Mouse (Mus musculus): ENCODE results near the gene Ccdc34. TPM values are rescaled to one million over a fixed set of nuclear protein-coding genes. Genes with fewer than 3 reads are reported as not detected.

Gene Ccdc34
- total RNA-seq, 2 experiments from 2014 or later: 2.5 to 3.4 TPM

DNA sequence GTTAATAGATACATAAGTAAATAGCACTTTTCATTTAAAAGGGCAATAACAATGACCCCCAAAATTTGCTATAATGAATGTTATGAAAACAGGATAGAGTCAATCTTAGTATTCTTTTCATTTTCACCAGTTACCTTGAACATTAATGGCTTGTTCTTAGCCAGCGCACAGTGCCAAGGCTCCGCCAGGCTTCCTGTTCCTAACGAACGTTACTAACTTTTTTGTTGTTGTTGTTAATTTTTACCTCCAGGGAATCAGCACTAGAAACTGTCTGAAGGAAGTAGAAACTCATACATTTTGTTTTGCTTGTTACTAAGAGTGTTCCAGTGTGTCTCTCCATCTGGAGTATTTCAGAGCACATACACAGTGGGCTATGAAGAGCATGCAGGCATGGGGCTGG lies 184.2 kb downstream of the Ccdc34 start:
- DNase-seq: no peak
- intact Hi-C loops (cut with DNase I): no loop called here

DNA sequence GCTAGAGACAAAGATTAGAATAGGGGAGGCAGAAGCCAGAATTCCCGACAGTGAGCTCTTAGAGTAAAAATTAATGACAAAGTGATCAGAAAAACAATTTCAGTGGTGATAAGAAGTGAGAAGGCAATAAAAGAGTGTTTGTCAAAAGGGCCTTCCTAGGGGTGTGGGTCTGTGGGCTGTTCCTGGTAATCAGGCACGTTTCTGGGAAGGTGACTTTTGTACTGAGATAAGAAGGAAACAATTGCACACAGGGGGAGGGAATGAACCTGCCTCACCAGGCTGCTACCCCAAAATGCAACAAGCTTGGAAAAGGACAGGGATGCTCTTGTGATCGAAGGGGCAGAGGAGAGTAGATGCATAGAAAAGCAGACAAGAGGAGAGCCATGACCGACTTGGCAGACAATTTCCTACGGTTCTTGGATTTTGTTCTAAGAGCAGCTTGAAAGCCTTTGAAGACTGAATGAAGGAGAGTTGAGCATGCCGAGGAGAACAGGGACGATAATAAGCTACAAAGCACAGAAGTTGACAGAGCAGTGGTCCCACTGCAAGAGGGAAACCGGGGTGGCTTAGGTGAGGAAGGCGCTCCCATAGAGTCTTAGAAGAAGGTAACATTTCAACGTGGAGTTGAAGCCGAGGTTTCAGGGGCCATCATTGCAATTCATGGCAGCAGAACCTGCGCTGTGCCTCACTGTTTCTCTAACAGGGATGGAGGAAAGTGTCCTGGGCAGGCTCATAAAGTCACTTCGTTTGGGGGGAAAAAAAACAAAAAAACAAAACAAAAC lies 185.3 kb downstream of the Ccdc34 start:
- no peak for DNase-seq
- intact Hi-C loops (cut with DNase I): no loop called here

DNA sequence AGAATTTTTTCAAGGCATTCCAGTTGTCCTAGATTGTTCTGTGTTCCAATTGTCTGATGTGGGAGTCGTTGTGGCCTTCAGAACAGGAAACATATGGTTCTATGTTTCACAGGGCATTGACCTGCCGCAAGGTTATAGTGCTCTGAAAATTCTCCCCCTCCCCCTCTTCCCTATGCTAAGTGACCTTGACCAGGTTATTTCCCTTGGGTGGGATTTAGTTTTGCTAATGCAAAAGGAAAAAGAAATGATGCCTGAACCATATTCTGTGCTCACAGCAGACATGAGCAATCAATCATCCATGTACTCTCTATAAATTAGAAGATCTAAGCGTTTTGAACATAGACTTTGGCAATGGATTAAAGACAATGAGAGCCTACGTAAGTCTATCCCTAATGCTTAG lies 186.6 kb downstream of the Ccdc34 start:
- DNase-seq: no peak
- intact Hi-C loops (cut with DNase I): loop anchor here (2.0 kb wide), 1 partner anchor 299 kb away; no protein-coding TSS in a partner anchor

DNA sequence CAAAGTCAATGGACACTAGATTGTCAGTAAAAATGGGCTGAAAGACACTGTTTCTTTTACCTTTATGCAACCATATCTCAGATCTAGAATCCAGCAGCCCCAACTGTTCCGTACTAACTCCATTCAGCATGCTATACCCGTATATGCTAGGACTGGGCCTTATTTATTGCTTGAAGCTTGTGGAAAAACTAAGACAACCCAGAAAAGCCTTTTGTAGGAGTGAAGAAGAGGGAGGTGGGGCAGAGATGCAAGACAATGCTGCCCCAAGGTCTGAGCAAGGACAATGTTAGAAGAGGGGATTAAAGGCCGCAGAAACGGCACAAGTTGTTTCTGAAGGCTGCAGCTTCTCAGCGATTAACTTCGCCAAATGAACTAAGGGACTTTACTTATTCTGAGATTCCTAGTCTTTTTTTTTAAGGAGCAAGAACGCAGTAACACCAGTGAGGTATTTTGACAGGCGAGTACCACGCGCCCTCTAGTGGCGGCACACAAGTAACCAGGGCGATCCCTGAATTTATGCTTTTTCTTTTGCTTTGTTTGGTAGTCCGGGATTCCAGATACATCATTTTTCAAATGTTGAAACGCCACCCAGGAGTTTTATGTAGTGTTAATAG lies 187.2 kb downstream of the Ccdc34 start:
- peak; percentile 50 to 63 for DNase-seq
- intact Hi-C loops (cut with DNase I): loop anchor here (2.0 to 5.0 kb wide), 3 partner anchors 143 to 300 kb away; no protein-coding TSS in a partner anchor

DNA sequence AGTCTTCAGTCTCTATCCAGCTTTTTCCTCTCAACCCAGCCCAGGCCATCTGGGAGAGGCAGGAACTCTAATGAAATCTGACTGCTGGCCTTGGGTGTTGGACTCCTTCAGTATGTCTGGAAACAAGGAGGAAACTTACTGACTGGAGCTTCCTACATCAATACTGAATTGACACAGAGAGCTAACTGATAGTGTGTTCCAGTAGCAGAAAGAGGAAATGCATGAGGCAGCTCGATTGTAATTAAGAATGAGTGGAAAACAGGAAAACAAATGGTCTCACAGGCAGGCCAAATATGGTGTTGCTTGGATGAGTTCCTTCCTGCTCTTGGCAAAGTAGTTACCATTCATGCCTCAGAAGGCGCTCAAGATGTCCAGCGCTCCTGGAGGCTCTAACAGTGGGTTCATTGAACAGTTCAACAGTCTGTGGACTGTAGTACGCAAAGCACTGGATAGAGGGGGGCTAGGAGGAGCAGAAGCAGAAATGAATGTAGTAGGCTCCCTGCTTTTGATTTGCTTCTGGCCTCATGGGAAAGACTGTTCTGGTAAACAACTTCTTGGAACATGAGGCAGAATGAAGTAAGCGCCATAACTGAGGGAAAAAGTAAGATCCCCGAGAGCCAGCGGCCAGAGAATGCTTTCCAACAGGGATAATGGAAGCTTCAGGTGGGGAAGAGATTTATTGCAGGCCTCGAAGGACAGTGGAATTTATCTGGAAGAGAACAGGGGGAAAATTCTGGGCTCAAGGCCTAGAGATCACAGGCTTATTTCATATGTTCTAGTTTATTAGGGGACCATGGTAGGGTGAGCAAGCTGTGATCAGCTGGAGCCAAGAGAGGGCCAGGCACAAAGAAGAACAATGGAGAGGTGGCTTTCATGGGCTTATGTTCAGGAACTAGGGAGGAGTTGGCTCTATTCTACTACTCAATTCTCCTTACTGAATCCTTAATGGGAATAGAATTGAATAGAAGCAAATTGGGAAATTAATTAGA lies 193.2 kb downstream of the Ccdc34 start:
- intact Hi-C loops (cut with DNase I): no loop called here
- peak; percentile 23 to 26 for DNase-seq

DNA sequence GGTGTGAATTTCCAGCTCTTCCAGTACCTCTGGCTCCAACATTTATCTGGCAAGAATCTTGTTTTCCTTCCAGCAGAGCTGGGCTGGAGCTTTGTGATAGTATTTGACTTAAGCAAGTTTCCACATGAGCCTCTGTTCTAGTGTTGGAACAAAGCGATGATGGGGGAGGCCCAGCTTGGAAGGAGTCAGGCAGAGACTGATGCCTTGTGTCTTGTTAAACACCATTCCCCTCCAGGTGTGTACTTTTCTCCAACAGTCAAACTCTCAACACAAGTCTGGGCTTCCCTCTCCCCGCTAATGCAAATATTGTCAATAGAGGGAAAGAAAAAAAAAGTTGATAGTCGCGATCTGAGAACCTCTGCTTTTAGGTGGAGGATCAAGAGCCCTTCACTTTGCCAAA lies 196.7 kb downstream of the Ccdc34 start:
- DNase-seq: peak in 1 of 2 experiments; percentile 12
- intact Hi-C loops (cut with DNase I): no loop called here

DNA sequence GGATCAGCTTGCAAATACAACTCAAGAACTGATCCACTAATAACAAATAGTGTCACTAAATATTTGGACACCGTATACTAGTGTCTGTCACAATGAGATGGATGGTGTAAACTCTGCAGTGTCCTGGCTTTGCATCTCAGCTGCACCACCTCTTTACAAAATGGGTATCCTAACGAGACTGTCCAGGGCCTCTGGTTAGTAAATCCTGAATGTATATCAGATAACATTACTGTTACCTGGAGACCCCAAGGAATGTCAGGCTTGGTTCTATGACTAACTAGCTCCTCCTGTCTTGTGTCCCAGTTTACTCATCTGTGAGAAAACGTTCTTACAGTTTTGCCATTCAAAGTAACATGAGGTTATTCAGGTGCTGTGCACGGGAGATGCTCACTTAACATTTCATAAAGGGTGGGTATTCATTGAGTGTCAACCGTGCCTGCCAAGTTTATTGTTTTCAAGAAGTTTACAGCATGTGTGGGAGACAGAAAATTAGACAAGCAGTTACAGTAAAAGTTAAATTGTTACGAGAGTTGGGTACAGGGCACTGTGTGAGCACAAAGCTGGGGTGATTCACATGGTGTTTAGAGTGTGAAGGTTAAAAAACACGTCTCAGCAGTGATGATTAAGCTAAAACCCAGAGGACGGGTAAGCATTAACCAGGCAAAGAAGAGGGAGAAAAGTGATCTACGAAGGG lies 197.5 kb downstream of the Ccdc34 start:
- intact Hi-C loops (cut with DNase I): no loop called here
- no peak for DNase-seq

DNA sequence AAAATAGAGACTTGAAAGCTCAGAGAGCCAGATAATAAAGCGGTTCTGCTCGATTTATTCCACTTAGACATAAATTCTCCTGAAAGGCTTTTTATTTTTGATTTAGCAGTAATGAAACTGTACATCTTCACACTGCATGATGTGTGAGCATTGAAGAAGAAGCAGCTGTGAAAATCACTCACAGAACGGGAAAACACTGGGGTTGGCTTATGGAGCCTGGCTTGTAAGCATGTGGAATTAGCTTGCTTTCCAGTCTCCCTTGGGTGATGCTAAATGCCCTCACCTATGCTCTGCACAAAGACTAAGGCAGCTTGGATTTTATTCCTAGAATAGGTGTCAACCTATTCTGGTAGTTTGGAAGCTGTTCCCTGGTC lies 198.1 kb downstream of the Ccdc34 start:
- intact Hi-C loops (cut with DNase I): no loop called here
- no peak for DNase-seq

DNA sequence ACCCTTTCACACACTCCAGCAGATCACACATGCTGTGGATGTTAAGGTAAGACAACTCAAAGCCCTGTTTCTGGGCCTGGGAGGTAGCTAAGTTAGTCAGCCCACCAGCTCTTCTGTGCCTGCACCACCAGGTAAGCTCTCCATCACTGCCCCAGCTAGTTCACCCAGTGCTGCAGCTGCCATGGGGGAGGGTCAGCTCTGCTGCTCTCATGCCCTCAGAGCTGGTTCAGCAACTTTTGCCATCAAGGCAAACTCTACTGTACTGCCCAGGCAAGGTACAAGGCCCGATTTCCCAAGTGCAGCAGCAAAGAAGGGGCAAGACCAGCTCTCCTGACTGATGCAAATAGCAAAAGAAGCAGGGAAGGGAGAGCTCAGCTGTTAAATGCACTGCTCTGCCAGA lies 202.9 kb downstream of the Ccdc34 start:
- no peak for DNase-seq
- intact Hi-C loops (cut with DNase I): no loop called here

DNA sequence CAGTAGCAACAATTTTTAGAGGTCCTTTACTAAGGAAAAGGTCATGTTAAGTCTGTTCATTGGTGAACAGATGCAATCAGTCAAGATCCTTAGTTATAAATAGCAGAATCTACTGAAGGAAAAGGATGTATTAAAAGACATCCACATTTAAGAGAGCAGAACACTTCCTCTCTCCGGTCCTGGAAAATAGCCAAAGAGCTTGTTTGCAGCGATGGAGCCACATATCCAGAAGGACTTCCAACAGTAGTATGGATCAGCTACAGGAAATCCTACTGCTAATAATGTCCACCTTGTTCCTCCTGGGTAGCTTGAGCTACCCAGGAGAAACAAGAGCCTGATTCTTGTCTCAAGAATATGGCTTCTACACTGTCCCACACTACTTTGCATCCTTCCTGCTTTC lies 205.2 kb downstream of the Ccdc34 start:
- DNase-seq: no peak
- intact Hi-C loops (cut with DNase I): no loop called here

Other genes with a start within 250 kb of the Ccdc34 start
- gene Lin7c, start 127.0 kb upstream of the Ccdc34 start, total RNA-seq (2021): 10 to 100 TPM; 22.5 to 27.8 TPM
- 10 to 100 TPM; 24.7 to 24.9 TPM for gene Lgr4, start 100.2 kb upstream of the Ccdc34 start, total RNA-seq (2021)